Mouse (Mus musculus) testis, postnatal 14 days (tissue): ENCODE data around the gene Cobll1.
"Not testable (repeated sequence)": the region's sequence is repeated elsewhere in the genome, so short reads cannot be mapped to it uniquely, and the experiment has no call there.

Experiments
- DNase-seq: peaks from one replicate; pipeline ENCODE4 v3.0.0; 2021; ENCODE audit warnings: low spot score

Gene Cobll1

DNA sequence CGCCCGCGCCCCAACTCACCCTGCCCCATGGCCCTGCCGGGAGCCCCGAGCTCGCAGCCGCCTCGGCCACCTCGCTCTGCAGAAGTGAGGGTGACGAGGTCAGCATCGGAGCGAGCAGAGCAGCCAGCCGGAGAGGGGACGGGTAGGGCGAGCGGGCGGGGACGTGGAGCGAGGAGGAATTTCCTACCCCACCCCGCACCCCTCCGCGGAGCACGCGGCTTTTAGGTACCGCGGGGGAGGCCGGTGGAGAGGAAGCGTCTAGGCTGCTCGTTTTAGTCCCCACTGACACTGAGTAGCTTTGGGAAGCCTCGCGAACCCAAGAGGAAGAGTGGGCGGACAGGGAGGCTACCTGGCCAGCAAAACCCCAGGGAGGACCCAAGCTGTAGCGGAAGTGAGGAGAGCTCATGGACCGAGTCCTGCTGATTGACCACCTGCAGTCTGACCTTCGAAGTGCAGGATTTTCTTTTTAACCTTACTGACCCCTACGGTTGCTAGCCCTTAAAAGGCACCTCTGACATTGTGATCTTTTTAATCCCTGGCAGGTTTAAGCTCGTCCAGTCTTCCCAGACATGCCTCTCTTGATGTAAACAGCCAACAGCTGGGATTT is at the start of gene Cobll1:
Gene Cobll1 (minus strand): TSS at position 440 of the 607 bp plus-strand sequence.
- DNase-seq, result peak; percentile 58

DNA sequence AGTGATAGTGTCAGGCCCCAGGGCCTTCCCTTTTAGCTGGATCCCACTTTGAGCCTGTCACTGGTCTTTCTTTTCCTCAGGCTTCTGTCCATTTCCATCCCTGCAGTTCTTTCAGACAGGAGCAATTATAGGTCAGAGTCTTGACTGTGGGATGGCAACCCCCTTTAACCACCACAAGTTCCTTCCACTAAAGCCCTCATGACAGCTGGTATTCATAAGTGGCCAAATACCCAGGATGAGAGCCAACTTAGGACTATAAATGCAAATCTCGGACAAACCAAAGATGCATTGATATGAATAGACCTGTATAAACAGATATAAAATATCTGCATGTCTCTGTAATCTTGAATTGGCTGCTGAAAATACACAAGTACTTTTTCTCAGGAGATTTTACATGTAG is 49.5 kb upstream of the Cobll1 start:
- DNase-seq, result no peak

DNA sequence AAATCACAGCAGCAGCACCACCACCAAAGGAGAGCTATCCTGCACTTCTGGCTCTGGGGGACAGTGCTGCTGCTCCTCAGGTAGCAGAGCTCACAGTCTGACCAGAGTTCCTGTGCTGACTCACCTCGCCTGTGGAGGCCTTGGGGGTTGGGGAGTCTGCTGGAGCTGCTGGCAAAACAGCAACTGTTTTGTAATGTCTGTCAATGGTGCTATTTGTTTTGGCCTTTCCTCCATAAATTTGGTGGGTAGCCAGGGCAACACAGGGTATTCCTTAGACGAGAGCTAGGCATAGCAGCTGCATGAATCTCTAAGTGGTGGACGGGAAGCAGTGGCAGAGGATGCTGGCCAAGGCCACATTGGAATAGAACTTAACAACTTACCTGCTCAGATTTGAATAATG is 46.2 kb upstream of the Cobll1 start:
- DNase-seq, result no peak

DNA sequence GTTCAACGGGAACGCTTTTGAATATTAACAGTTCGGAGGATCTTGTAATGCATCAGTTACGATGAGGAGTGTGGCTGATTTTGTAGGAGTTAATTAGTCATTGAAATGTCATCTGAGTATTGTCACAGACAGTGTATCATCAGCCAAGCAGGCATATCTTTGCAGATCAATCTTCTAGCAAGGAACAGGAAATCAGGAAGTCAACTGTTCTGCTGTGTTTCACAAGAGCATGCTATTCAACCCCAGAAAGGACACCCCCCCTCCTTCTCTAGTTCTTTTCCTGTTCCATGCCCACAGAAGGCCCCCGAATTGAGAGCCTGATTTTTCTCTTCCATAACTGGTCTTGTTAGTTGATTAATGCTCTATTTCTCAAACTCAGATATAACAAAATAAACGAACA is 43.8 kb upstream of the Cobll1 start:
- no peak for DNase-seq

DNA sequence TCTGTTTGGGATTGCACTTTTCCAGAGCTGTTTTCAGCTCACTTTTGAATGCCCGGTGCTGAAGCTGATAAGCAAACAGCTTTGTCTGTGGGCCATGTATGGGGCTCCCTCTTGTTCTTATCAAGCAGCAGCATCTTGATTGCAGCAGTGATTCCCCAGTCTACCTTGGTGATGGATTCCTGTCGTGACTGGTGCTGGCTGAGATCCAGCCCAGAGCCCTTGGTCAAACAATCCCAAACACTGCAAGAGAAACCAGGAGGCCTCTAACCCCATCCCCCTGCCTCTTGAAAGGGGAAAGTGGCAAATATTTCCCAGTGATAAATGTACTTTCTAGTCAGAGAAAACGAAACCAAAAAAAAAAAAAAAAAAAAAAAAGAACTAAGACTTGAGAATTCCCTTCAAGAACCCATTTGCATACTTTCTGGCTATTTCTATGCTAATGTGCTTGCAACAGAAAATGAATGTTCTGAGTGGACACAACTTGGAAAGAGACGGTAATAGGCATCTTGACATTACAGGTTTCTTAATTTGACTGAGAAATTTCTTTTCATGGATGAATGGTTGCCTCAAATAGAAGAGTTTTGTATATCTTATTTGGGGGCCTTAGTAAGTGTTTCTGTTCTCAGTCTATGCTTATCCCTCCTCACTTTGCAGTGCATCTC is 40.0 kb upstream of the Cobll1 start:
- no peak for DNase-seq

DNA sequence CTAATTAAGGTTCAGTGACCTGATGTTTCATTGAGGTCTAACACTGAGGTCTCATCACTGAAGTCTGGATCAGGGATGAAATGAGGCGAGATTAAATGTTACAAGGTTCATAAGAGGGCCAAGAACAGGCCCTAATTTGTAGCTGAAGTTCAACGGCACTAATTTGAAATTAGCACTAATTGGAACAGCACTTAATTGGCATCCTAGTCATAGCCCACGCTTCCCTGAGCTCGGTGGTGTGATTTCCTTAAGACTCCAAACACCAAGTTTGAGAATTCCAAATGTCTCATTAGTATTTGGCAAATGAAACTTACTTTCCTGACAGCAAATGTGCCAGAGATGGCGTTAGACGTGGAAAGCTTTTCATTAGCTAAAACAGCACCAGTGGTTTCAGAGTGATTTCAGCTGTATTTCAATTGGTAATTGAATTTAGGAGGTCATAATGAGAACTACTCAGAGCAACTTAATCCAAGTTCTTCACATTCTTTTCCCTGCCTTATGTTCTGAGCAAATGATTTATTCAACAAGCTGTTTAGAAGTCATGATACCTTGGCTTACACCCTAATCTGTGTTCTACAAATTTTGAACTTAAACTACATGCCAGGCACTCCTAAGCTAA is 36.3 kb upstream of the Cobll1 start:
- DNase-seq, result no peak

DNA sequence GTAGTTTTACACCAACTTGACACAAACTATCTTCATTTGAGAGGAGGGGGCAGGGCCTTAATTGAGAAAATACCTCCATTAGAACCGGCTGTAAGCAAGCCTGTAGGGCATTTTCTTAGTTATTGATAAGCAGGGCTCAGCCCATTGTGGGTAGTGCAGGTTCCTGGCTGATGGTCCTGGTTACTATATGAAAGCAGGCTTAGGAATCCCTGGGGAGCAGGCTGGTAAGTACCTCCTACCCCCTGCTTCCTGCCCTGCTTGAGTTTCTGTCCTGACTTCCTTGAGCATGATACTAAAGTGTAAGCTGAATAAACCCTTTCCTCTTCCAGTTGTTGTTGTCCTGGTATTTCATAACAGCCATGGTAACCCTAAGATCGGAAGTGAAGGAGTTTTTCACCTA is 34.7 kb upstream of the Cobll1 start:
- no peak for DNase-seq

DNA sequence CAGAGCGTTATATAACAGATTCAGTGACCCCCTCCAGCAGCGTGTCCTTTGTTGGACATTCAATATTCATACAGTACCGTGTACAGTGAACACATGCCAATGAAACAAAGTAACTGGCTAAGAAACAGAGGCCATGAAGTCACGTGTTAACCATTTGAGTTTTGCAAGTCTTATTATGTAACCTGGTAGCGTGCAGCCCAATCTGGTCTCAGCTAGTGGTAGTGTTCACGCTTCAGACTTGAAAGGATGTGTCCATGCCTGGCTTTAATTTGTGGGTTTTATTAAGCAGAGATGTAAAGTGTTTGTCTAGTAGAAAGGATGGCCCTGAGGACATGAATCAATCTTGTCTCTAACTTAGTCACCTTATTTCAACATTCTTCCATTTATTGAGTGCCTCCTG is 29.5 kb upstream of the Cobll1 start:
- no peak for DNase-seq

DNA sequence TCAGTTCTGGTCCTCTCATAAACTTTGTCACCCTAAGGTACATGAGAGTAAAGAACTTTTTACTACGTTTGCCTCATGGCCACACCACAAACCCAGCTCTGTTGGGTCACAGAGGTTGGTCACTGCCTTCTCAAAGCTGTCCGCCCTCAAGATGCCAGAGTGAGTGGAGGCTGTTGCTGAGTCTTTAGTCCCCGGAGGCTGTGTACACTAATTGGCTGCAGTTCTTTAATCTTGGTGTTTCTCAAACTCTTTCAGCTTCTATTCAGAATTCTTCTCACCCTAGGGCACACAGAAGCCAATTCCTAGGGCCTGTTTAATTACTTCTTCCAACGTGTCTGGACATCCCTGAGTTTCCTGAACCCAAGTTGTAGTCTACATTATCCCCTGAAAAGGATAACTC is 28.6 kb upstream of the Cobll1 start:
- DNase-seq, result no peak

DNA sequence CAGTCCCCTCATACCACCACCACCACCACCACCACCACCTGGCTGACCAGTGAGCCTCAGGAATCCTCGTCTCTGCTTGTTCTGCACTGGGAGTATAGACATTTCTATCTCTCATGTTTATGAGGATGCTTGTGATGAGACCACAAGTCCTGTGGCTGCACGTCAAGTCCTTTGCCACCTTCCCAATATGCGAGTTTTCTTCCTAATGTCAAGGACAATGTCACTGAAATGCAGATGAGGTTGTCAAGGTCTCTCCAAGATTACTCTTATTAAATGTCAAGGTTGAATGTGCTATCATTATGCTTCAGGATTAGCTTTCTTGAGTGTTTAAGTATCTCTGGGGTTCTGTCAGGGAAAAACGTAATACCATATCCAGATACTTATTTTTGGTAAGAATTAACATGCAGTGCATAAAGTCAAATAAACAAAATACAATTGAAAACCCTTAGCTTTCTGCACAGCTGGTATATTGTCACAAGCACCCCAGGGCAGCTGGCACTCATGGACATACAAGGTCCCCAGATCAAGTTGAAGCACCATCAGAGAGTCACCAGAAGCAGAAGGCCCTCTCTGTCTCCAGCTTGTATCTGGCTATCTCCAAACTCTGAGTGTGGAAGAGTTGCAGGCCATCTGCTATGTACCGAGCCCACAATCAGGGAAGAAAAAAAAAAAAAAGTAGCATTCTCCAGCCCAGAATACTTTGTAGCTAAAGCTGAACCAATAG is 27.5 kb upstream of the Cobll1 start:
- no peak for DNase-seq

DNA sequence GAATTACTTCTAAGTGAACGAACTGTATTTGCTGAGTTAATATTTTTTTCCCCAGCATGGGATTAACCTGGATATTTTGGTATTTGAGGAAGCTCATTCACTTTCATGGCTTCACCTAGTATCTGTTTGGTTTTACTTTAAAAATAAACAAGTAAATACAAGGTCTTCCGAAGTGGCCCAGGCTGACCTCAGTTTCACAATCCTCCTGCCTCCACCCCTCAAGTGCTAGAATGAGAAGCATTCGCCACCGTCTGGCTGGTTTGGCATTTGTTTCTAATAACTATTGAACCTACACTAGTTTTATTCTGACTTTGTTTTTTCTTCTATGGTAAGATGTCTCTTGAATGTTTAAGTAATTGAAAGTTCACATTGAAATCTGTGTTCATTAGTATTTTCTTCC is 23.0 kb upstream of the Cobll1 start:
- no peak for DNase-seq

DNA sequence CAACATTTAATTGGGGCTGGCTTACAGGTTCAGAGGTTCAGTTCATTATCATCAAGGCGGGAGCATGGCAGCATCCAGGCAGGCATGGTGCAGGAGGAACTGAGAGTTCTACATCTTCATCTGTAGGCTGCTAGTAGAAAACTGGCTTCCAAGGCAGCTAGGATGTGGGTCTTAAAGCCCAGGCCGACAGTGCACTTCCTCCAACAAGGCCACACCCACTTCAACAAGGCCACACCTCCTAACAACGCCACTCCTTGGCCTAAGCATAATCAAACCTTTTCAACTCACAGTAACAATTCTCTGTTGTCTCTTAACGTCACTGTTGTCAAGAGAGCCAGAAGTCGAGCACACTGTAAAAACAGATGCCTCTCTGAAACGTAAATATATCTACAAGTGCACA is 21.6 kb upstream of the Cobll1 start:
- not testable (repeated sequence) for DNase-seq

DNA sequence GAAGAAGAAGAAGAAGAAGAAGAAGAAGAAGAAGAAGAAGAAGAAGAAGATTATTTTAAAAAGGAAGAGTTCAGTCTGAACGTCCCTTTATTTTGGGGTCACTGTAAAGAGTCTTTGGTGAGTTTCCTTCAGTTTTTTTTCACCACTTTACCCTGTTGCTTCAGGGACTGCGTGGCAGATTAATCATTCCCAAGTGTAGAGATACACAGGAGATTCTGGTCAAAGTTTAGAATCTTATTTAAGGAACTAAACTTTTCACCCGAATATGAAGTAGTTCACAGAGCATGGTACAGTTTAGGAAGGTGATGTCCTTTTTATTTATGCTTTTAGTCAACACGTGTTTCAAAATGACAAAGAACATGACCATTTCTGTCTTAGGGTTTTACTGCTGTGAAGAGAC is 21.2 kb upstream of the Cobll1 start:
- DNase-seq, result no peak

DNA sequence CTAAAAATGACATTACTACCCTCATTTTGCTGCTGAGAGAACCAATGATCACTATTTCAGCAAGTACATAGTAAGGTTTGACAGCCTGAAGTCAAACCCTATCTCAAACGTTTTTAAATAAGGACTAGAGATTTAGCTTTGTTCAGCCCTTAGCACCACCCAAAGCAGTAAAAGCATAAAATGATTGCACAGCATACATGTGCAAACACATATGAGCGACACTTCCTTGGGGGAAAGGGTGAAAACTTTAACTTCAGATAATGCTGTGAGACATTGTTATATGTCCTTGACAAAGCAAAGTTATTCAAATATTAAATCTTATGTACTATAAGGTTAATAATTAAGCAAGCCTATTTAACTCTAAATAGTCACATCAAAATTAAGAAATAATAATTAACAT is 18.2 kb upstream of the Cobll1 start:
- no peak for DNase-seq

DNA sequence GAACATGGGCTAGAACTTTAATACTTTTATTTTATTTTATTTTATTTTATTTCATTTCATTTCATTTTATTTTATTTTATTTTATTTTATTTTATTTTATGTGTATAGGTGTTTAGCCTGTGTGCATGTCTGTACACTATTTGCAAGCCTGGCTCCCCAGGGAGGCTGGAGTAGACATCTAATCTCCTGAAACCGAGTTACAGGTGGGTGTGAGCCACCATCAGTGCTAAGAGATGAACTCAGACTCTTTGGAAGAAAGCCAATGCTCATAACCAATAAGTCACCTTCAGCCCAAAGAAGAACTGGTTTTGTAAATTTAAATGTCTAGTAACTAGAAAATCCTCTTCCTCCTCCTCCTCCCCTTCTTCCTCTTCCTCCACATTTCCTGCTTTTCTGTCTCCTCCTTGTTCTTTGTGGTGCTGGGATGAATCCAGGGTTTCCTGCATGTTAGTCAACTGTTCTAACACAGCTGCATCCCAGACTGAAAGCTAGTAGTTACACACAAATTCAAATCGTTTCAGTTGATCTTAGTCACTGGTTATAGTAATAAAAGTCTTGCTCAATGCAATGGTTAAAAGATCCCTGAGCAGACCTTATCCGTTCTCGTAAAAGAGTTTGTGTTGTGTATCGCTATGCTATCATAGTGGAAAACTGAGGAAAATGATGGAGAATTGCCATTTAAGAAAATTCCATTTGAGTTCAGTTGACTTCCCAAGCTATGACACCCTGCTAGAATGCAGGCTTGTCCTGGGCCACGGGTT is 17.5 kb upstream of the Cobll1 start:
- no peak for DNase-seq

DNA sequence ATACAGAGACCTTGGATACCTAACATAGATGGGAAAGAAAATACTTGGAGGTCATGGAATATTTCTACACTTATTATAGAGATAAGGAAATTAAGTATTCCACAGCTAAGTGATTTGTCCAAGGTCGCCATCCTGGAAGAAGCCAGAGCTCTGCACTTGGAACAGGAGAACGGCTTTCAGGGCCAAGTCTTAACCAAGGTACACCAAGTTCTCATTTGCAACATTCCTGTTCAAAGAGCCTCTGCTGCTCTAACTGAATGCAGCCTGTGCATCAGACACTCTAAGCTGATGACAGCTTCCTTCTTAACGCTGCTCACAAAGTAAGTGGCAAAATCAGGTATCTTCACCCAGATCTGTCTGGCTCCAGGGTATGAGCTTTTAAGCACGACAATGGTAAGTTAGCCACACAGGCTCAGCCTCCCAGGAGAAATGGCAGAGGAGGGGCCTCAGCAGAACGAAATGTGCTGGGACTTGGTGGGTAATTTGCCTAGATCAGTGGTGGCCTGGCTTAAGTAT is 11.4 kb upstream of the Cobll1 start:
- peak; percentile 76 for DNase-seq

DNA sequence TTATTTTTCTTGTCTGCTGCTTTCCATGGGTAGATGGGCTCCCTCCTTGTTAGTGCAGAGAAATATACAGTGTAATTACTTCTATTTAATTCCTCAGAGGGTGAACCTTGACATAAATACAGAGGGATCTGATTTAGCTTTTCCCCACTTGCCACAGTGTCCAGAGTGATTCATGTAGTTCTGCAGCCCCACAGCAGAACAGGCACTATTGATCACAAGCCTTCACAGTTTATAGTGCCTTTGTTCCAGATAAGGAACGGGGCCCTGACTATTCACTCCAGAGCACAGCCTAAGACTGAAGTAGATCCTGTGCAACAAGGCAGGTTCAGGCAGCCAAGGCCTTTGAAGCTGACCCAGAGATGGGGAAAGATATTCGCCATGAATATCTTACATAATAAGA is 10.4 kb upstream of the Cobll1 start:
- no peak for DNase-seq

DNA sequence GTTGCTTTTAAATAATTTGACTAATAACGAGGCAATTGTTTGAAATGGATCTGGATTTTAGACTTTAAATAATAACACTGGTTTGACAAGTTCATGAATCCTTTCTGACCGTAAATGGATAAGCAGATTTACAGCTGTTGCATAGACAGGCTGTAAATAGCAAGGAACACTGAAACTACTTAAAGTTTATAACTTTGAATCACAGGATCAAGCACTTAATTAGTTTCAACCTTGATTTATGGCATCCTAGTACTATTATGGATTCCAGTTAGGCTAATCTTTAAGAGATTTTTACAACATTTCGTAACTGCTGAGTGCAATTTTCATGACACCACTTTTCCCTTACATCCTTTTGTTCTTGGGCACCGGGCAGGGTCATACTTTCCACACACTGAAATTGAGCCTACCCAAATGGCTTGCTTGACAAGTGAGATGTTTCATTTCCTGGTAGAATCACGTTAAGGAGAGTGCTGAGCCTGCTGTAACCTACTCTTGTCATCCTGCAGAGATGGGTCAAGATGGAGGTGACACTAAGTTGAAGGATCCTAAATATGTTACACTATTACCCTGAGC is 1.1 kb upstream of the Cobll1 start:
- DNase-seq, result no peak

DNA sequence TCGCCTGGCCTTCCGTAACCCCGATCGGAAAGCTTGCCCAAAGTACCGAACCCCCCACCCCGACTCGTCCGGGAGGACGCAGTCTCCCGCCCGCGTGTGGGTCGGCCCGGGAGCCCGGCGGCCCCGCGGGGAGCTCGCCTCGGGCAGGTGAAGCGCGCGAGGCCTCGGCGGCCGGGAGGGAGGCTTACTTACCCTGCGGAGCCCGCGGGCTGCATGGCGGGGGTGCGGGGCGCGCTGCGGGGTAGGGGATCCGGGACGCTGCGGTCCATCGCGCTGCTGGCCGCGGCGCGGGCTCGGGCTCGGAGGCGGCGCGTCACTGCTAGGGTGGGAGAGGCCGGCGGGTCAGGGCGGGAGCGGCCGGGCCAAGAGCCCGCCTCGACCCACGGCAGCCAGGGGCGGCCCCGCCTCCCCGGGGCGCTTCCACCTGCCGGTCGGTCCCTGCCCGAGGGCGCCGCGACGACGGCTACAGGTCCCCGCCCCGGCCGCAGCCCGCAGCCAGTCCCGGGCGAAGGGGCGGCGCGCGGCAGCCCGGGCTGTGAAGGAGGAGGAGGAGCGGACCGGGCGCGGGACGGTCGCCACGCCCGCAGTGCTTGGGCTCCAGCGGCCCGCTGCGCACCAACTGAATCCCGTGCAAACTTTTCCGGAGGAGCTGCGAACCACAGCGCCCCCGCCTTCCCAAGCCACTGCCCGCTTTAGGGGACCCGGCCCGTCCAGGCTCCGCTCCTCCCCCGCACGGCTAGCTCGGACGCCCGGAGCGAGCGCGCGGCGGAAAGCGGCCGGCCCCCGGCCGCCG is 836 bp downstream of the Cobll1 start:
- peak; percentile 80 for DNase-seq

DNA sequence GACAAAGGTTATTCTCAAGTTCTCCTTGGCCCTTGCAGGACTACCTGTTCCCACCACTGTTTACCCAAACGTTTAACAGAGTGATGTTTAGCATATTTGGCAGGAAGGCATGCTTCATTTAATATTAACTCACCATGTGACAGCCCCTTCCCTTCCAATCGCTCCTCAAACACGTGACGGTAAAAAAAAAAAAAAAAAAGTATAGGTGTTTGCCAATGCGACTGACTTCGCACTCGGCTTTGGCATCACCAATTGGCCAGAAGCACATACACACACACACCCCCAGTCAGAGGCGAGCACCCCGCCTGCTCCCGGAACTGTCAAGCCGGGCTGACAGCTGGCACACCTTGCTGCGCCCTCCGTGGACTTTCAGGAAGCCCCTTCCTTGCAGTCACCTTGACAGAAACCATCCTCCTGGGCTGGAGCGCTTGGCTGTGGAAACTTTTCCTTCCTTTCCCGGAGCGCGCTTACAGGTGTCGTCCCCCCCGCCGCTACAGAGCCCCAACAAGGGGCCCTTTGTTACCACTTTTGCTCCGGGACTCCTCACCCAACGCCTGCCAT is 1.5 kb downstream of the Cobll1 start:
- DNase-seq, result peak; percentile 47

DNA sequence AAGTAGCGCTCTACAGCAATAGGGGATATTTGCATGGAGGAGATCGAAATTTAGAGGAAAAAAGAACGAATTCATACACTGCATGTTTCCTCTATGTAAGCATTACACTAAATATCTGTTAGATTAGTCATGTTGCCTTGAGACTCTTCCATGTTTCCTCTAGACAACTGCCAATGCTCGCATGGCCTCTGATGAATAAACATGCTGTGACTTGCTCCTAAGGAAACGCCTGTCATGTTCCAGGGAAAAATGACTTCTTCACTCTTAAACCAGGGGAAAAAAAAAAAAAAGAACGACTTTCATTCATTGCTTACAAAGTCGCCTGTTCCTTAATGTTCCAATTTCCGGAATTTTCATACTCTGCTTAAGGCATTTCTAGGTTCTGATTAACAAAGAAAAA is 2.1 kb downstream of the Cobll1 start:
- no peak for DNase-seq
